Mouse (Mus musculus) macrophage (primary cell): ENCODE data around the gene Cycs. TPM values are rescaled to one million over a fixed set of nuclear protein-coding genes. Genes with fewer than 3 reads are reported as not detected.

Experiments
- H3K27ac ChIP-seq: fragments of 350-480 bp; formaldehyde crosslinking; 2 replicates; pipeline ENCODE4 v1.9.0; 2021
- H3K36me3 ChIP-seq: fragments of 350-480 bp; formaldehyde crosslinking; 2 replicates; pipeline ENCODE4 v1.9.0; 2021; ENCODE audit errors: inconsistent target
- H3K4me3 ChIP-seq: fragments of 350-480 bp; formaldehyde crosslinking; 2 replicates; pipeline ENCODE4 v1.9.0; 2021; ENCODE audit errors: inconsistent target
- H3K79me2 ChIP-seq: fragments of 350-480 bp; formaldehyde crosslinking; 2 replicates; pipeline ENCODE4 v1.9.0; 2021; ENCODE audit errors: inconsistent target
- WGBS: methylation state at CpG from one replicate; pipeline ENCODE4 v1.1.7; 2026; ENCODE audit warnings: inconsistent platforms; ENCODE audit not compliant: missing documents; 5-methylcytosine and 5-hydroxymethylcytosine counted together
- polyA plus RNA-seq: library from polyadenylated mRNA; stranded (reverse); fragments of 250-400 nt; gene quantifications from 3 replicates; pipeline ENCODE4 v1.2.4, GENCODE M21; 2018; ENCODE audit warnings: inconsistent platforms

The Cycs gene
- polyA plus RNA-seq, 1 experiment from 2014 or later, result 68.4 TPM

DNA sequence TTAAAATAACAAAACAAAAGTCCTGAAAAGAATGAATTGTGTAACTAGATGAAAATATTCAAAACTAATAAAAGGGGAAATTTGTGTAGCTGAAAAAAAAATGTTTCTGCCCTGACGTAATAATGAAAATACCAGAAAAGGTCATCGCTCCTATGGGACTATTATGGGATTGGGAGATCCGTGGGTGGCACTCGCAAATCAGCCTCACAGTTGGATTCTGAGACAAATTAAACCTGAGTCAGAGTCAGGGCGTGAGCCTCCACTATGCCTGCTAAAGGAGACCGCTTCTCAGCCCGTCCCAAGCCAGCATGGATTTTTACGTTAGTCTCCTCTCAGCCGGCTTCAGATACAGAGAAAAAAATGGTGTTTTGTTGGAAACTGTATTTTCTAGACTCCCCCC, 38.9 kb downstream of the Cycs start:
- H3K36me3 ChIP-seq, result no peaks in the 10 kb centered on the region
- 86% methylated on average over 9 of the region's 9 CpGs for WGBS
- no peaks in the 10 kb centered on the region for H3K79me2 ChIP-seq
- no peak overlapping the region for H3K4me3 ChIP-seq
- no peak overlapping the region for H3K27ac ChIP-seq

DNA sequence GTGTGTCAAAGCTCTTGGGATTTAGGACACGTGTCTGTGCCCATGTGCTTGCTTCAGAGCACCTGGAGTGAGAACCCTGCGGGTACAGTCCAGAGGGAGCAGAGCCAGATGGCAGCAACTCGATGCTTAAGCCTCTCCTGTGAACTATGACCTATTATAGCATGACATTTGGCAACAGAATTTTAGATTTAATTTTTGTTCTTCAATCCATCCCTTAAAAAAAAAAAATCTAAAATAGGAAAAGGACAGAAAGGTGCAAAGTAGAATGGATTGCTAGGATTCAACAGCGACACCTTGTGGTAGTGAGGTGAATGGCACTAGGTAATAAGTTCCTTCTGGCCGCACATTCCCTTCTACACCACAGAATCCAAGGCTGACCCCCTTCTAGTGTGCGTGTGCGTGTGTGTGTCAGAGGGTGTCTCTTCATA, 39.7 kb downstream of the Cycs start:
- Histone ChIP-seq H3K79me2 (no peaks in the 10 kb centered on the region), H3K27ac (no peak overlapping the region), H3K36me3 (no peaks in the 10 kb centered on the region), H3K4me3 (no peak overlapping the region)
- 35% methylated on average over 7 of the region's 7 CpGs for WGBS

DNA sequence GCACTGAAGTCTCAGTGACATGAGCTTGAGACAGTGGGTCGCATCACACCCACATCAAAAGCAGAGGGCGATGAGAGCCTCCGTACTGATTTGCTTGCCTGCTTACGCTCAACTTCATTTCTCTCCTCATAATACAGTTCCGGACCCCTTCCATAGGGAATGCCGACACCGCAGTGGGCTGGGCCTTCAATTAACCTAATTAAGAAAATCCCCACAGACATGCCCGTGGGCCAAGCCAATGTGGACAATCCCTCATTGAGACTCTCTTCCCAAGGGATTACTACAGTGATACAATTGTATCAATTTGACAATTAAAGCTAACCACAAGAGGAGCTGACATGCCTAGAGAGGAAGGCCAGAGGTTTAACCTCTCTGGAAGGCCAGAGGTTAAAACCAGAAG, 40.5 kb downstream of the Cycs start:
- Histone ChIP-seq H3K79me2 (no peaks in the 10 kb centered on the region), H3K36me3 (no peaks in the 10 kb centered on the region), H3K4me3 (no peak overlapping the region), H3K27ac (no peak overlapping the region)
- WGBS, result 92% methylated on average over 6 of the region's 8 CpGs

DNA sequence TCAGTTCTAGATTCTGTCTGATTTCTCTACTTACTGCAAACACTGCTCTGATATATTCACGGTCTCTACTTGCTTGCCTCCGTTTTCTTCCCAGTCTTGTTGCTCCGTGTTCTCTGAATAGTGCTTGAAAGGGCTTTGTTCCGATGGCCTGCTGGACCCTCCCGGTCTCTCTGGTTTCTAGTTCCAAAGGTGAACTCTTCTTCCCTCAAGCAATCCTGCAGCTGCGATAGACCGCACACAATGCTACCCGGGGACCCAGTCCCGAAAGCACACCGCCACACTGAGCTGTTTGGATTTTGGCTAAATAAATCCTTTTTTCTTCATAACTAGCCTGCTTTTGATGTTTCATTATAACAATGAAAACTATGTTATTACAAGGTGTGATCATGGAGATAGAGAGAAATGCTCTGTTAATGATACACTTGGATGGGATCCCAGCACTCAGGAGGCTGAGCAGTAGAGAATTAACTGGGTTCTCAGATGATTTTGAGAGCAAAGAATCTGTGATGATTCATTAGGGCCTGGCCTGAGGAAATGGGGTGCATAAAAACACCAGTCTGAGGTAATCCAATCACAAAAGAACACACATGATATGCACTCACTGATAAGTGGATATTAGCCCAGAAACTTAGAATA, 42.0 kb downstream of the Cycs start:
- WGBS, result 94% methylated on average over 10 of the region's 10 CpGs
- no peak overlapping the region for H3K4me3 ChIP-seq
- H3K36me3 ChIP-seq, result no peaks in the 10 kb centered on the region
- H3K27ac ChIP-seq, result no peak overlapping the region
- no peaks in the 10 kb centered on the region for H3K79me2 ChIP-seq

DNA sequence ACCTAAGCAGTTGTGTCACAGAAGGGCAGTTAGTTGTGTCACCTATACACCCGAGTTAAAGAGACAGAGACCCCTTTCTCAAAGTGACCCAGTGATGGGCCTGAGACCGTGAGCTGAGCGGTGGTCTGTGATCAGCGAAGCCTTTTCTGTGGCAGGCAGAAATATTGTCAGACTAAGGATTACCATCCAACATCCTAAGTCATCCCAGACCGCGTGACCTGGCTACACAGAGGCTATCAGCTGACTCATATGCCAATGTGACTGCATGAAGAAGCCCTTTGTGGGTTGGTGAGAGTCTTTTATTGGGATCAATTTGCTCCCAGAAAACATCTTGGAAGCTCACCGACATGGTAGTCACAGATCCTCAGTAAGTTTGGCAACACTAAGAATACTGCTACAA, 43.6 kb downstream of the Cycs start:
- Histone ChIP-seq H3K36me3 (no peaks in the 10 kb centered on the region), H3K4me3 (no peak overlapping the region), H3K27ac (no peak overlapping the region), H3K79me2 (no peaks in the 10 kb centered on the region)
- 83% methylated on average over 7 of the region's 7 CpGs for WGBS

DNA sequence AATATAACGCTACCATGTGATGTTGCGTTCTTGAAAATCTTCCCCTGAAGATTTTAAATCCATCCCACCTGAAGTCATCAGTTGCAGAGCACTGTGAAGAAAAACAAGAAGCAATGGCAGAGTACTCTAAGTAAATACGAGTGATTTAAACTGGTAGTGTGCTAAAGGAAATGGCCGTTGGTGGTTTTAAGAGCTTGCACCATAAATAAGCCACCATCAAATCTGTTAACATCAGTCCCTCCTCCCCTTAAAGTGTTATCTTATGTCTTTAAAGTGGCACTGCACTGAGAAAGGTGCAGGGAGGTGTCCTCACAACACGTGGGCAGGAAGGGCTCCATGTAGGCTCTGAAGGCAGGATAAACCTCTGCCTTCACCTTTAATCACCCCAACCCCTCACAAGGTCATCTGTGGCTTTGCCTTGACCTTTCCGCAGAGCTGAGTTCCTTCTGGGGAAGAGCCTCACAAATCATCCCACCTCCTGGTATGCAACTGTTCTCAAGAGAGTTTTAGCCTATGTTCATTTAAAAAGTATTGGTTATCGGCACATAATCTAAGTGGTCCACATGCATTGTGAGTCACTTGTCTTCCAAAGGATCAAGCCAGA, 44.7 kb downstream of the Cycs start:
- no peaks in the 10 kb centered on the region for H3K36me3 ChIP-seq
- H3K4me3 ChIP-seq, result no peak overlapping the region
- H3K27ac ChIP-seq, result no peak overlapping the region
- no peaks in the 10 kb centered on the region for H3K79me2 ChIP-seq
- 35% methylated on average over 7 of the region's 7 CpGs for WGBS

DNA sequence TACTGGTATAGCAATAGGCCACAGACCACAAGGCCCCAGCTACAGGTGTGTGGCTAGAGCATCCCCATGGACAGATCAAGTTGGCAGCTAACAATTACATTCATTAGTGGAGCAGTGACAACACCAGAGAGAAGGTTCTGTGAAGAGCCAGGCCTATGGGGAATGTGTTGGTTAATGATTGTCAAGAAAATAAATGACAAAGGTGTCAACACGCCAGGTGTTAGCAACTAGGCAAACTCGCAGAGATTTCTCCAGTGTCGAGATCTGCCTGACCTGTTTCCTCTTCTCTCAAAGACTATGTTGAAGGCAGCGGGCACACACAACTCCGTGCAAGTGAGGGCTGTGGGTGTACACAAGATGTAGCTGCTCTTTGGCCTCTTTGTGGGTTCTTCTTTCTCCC, 46.2 kb downstream of the Cycs start:
- WGBS, result 83% methylated on average over 5 of the region's 5 CpGs
- Histone ChIP-seq H3K27ac (no peak overlapping the region), H3K4me3 (no peak overlapping the region), H3K36me3 (no peaks in the 10 kb centered on the region), H3K79me2 (no peaks in the 10 kb centered on the region)

DNA sequence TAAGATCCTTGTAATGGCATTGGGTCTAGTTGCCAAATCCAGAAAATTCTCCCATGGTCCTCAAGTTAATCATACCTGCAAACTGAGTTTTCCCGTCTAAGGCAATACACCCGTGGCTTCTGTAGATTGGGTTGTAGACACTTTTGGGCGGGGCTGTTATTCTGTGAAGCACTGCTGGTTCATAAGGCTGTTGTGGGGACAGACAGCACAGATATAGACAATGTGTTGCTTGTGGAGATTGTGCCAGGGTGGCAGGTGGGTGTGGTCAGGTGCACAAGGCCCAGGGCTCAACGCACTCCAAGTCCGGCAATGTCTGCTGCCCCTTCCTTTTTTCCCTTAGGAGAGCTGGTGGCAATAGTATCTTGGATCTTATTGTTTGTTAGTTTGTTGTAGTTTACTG, 48.0 kb downstream of the Cycs start:
- 96% methylated on average over 5 of the region's 5 CpGs for WGBS
- Histone ChIP-seq H3K79me2 (no peaks in the 10 kb centered on the region), H3K4me3 (no peak overlapping the region), H3K27ac (no peak overlapping the region), H3K36me3 (no peaks in the 10 kb centered on the region)

Other genes starting within 250 kb of the Cycs start
- gene Osbpl3, start 110.3 kb downstream of the Cycs start, polyA plus RNA-seq, result 4.4 to 14.6 TPM (median 4.7 TPM) in 3 replicates
- gene 4921507P07Rik, start 30.1 kb upstream of the Cycs start, polyA plus RNA-seq, result not detected in 3 replicates
- gene Npvf, start 87.9 kb upstream of the Cycs start, polyA plus RNA-seq, result 0.20 to 0.43 TPM in 2 of 3 replicates, not detected in the other